Mouse (Mus musculus) right cerebral cortex, postnatal 36 days (tissue): ENCODE measurements at regions not wholly inside any gene's neighbourhood (a gene's known extent, or its start where the extent isn't known, plus 50 kb on each side); places are given as distances from the start of the nearest gene placed in this dataset.

Experiments
- DNase-seq, 2 experiments: peaks; one replicate each; pipeline ENCODE4 v3.0.0; 2022; ENCODE audit warnings: low spot score in 2 of 2, mixed read lengths in 1 of 2

- DNase-seq = no peak
Measured at GRCm38 (mm10) chr5:45931252-45931651, 73.8 kb upstream of the Lcorl start.

- DNase-seq = no peak
Measured at GRCm38 (mm10) chr5:45925879-45926410, 68.5 kb upstream of the Lcorl start.

DNA sequence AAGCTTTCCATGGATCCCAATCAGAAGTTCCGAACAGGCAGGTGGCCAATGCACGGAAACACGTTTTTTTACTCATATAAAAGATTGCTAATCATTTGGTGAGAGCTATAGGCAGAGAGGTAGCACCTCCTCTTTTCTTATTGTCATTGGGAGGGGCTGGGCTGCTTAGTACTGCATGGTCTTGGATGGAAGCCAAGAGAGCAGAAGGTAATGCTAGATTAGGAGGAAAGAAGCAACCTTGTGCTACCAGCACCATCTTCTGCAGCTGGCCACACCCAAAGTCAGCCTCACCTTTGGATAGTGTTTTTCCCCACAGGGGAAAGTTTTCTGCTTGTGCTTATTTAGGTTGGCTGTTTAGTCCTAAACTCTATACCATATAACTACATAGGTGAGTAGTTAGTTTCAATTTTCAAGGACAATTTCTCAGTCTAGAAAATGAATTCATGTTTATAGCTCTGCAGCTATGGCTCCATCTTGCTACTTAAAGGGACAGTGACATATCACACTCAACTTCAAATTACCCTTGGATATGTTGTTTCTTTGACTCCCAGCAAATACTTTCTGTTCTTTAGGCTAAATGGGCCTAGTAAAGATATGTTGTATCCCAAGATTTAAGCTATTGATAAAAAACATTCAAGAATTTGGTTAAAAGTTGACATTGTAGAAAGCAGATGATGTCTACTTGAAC is 66.6 kb upstream of the Lcorl start:
- DNase-seq = no peak
